Mouse (Mus musculus) ES-Bruce4 (cell line): Measurements from ENCODE around the gene Lrrc30.

Source experiments
- CTCF ChIP-seq: IDR thresholded peaks from one replicate; pipeline ENCODE4 v1.8.1; 2011; ENCODE audit warnings: low read depth, low read length
- EP300 ChIP-seq: IDR thresholded peaks from 2 replicates; pipeline ENCODE4 v1.6.1; 2011; ENCODE audit warnings: low read depth, low read length; ENCODE audit not compliant: insufficient read depth
- POLR2A ChIP-seq: IDR thresholded peaks from one replicate; pipeline ENCODE4 v1.8.1; 2011; ENCODE audit warnings: low read length; ENCODE audit not compliant: insufficient read depth

DNA sequence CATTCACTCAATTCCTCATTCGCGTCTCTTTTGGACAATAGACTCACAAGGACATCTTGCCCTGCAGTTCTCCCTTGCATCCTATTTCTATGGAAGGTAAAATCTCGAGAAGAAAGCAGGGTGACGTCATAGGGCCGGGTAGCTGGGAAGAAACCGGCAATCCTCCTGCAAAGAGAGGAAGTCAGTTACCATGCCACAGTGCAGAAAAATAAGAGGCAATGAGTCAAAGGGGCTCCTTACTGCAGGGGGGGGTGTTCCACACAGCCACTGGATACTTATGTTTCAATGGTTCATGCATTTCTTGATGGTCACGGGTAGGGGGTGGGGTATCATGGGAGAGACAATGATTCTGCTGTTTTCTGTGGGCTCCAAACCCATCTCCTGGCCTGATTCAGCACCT lies 49.1 kb downstream of the Lrrc30 start:
- TF ChIP-seq EP300, result no peak
- TF ChIP-seq CTCF, result no peak
- no peak for TF ChIP-seq POLR2A
